Comparison of ENCODE assay signal across 28 mouse cellular contexts in the genomic region with DNA sequence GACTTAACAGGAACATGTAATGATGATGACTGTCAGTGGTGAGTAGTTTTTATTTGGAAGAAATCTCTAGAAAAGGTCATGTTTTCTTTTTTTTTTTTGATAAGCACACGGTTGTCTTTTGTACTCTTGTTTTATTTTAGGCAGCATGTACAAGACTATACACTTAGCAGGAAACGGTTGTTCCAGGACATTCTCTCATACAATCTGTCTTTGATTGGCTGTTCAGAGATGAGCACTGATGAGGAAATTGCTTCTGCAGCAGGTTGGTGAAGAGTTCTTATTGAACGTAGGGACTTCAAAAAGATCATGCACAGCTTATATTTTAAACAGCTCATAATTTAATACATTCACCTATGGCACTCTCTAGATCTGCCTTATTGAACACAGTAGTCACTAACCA.
"Had no signal": no experiment of that assay in that cellular context is flagged by ENCODE, and none has a peak within 500 bp of the region (broad histone marks: within the 10 kb centered on the region; RNA-seq: fewer than 3 reads in every experiment).

No protein-coding gene starts in this region.

- H3K4me1 ChIP-seq: embryonic facial prominence, embryonic 10.5 days; embryonic facial prominence, embryonic 12.5 days; embryonic facial prominence, embryonic 13.5 days; embryonic facial prominence, embryonic 15.5 days; forebrain, embryonic 10.5 days; forebrain, embryonic 12.5 days; forebrain, embryonic 13.5 days; forebrain, embryonic 15.5 days; heart, embryonic 10.5 days had no signal

- H3K27ac ChIP-seq: embryonic facial prominence, embryonic 10.5 days; embryonic facial prominence, embryonic 12.5 days; embryonic facial prominence, embryonic 13.5 days; embryonic facial prominence, embryonic 15.5 days; forebrain, embryonic 10.5 days; forebrain, embryonic 12.5 days; forebrain, embryonic 13.5 days; forebrain, embryonic 15.5 days; gastrocnemius, adult 2 months; heart, adult 2 months; heart, embryonic 10.5 days had no signal

- H3K4me3 ChIP-seq: embryonic facial prominence, embryonic 10.5 days; embryonic facial prominence, embryonic 12.5 days; embryonic facial prominence, embryonic 13.5 days; embryonic facial prominence, embryonic 15.5 days; erythroblast, embryonic 14.5 days; forebrain, embryonic 10.5 days; forebrain, embryonic 12.5 days; forebrain, embryonic 13.5 days; forebrain, embryonic 15.5 days; gastrocnemius, adult 2 months; heart, adult 2 months; heart, embryonic 10.5 days had no signal

- H3K4me2 ChIP-seq: embryonic facial prominence, embryonic 12.5 days; embryonic facial prominence, embryonic 13.5 days; embryonic facial prominence, embryonic 15.5 days; forebrain, embryonic 12.5 days; forebrain, embryonic 13.5 days; forebrain, embryonic 15.5 days had no signal

- H3K9me3 ChIP-seq: embryonic facial prominence, embryonic 10.5 days; embryonic facial prominence, embryonic 12.5 days; embryonic facial prominence, embryonic 13.5 days; embryonic facial prominence, embryonic 15.5 days; forebrain, embryonic 10.5 days; forebrain, embryonic 12.5 days; forebrain, embryonic 13.5 days; forebrain, embryonic 15.5 days; heart, embryonic 10.5 days had no signal

- DNase-seq: cerebellum, adult 9-10 months; cerebellum, adult 9-11 months; cerebellum, postnatal 10 days; cerebellum, postnatal 14 days; cerebellum, postnatal 25 days; cerebellum, postnatal 36 days; embryo, embryonic 11 days; forebrain, postnatal 0 days; gastrocnemius, adult 2 months; gastrocnemius, postnatal 10 days; gastrocnemius, postnatal 14 days; gastrocnemius, postnatal 25 days; gastrocnemius, postnatal 36 days; heart, adult 11 months; heart, adult 18-20 months; heart, adult 2 months had no signal

- H3K9ac ChIP-seq: embryonic facial prominence, embryonic 12.5 days; embryonic facial prominence, embryonic 13.5 days; embryonic facial prominence, embryonic 15.5 days; forebrain, embryonic 12.5 days; forebrain, embryonic 13.5 days; forebrain, embryonic 15.5 days; forebrain, postnatal 0 days had no signal

- ATAC-seq: forebrain, embryonic 13.5 days; forebrain, embryonic 14.5 days; forebrain, embryonic 15.5 days; forebrain, embryonic 16.5 days; forebrain, postnatal 0 days had no signal

- H3K27me3 ChIP-seq: embryonic facial prominence, embryonic 12.5 days; embryonic facial prominence, embryonic 13.5 days; embryonic facial prominence, embryonic 15.5 days; forebrain, embryonic 12.5 days; forebrain, embryonic 13.5 days; forebrain, embryonic 15.5 days had no signal
